Mouse (Mus musculus) testis, adult 2 months (tissue): ENCODE results near the gene Dctn2. TPM values are rescaled to one million over a fixed set of nuclear protein-coding genes. Genes with fewer than 3 reads are reported as not detected.

Source experiments
- H3K27ac ChIP-seq: fragments of 200-500 bp; 2 replicates; pipeline ENCODE4 v1.5.1; 2012; ENCODE audit warnings: low read depth, low read length; ENCODE audit not compliant: control insufficient read depth, insufficient read depth
- H3K27me3 ChIP-seq: fragments of 200-500 bp; 2 replicates; pipeline ENCODE4 v1.6.1; 2012; ENCODE audit warnings: mild to moderate bottlenecking, low read length, moderate library complexity; ENCODE audit not compliant: control insufficient read depth, insufficient read depth
- H3K36me3 ChIP-seq: fragments of 200-500 bp; 2 replicates; pipeline ENCODE4 v1.6.1; 2012; ENCODE audit warnings: mild to moderate bottlenecking, low read length; ENCODE audit not compliant: control insufficient read depth, insufficient read depth
- H3K4me1 ChIP-seq: fragments of 200-500 bp; 2 replicates; pipeline ENCODE4 v1.6.1; 2012; ENCODE audit warnings: low read length; ENCODE audit not compliant: control insufficient read depth, insufficient read depth
- H3K4me3 ChIP-seq: fragments of 200-500 bp; 2 replicates; pipeline ENCODE4 v1.5.1; 2012; ENCODE audit warnings: low read depth, mild to moderate bottlenecking, low read length, moderate library complexity, mixed read lengths; ENCODE audit not compliant: control insufficient read depth
- CTCF ChIP-seq: fragments of 200-500 bp; IDR thresholded peaks from 2 replicates; pipeline ENCODE4 v1.5.1; 2012; ENCODE audit warnings: low read depth, mild to moderate bottlenecking, inconsistent platforms, low read length, moderate library complexity; ENCODE audit not compliant: control insufficient read depth, insufficient read depth, insufficient replicate concordance
- POLR2A ChIP-seq: fragments of 200-500 bp; IDR thresholded peaks from 2 replicates; pipeline ENCODE4 v1.6.1; 2012; ENCODE audit warnings: low read depth, mild to moderate bottlenecking, inconsistent platforms, low read length, moderate library complexity; ENCODE audit not compliant: control insufficient read depth
- polyA plus RNA-seq: library from polyadenylated mRNA; depleted of rRNA; stranded (reverse); fragments of >200 nt; gene quantifications from 2 replicates; pipeline ENCODE4 v1.2.3, GENCODE M21; 2012

Dctn2 gene
- polyA plus RNA-seq, 1 experiment = 391 TPM

DNA sequence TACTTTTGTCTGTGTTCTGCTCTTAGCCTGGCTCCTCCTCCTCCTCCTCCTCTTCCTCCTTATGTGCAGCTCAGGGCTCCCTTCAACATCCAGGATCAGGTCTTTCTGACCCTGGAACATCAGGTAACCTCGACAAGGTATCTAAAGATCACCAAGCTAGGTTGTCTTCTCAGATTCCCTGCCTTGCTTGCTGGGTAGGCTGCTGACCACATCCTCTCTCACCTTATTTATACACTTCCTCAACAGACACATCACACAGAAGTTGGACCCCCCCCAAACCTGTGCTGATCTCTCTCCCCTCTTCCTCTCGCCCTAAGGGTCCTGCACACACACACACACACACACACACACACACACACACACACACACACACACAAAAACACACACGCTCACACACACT lies 55.5 kb downstream of the Dctn2 start, which contains the start of gene Arhgap9:
Gene Arhgap9, plus strand, starts transcription at position 344 of the 400 bp plus-strand sequence.
- no peaks in the 10 kb centered on the region for H3K36me3 ChIP-seq
- H3K27me3 ChIP-seq = no peaks in the 10 kb centered on the region; the same call in 1 of the 2 replicates
- no peak within 1 kb of the TSS for H3K4me3 ChIP-seq
- H3K27ac ChIP-seq = no peak within 1 kb of the TSS
- H3K4me1 ChIP-seq = peaks cover 22% of the 10 kb centered on the region
- TF ChIP-seq CTCF (no peak), POLR2A (no peak)

DNA sequence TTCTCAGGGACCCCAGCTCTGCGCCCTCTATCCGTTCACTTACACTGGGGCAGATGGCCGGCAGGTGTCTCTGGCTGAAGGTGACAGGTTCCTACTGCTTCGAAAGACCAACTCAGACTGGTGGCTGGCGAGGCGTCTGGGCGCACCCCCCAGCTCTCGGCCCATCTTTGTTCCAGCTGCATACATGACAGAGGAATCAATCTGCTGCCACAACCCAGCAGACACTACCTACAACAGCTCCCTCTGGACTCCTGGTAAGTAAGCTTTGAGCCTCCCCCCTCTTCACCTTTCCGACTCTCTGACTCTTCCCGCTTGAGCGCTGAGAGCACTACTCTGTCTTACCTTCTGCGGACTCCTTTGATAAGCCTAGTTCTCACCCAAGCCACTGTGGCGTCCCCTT lies 56.0 kb downstream of the Dctn2 start:
- Histone ChIP-seq H3K27me3 (peaks cover 4% of the 10 kb centered on the region; the same call in 1 of the 2 replicates), H3K27ac (no peak overlapping the region), H3K4me3 (no peak overlapping the region), H3K4me1 (peaks cover 26% of the 10 kb centered on the region), H3K36me3 (no peaks in the 10 kb centered on the region)
- no peak for TF ChIP-seq POLR2A
- no peak for TF ChIP-seq CTCF

DNA sequence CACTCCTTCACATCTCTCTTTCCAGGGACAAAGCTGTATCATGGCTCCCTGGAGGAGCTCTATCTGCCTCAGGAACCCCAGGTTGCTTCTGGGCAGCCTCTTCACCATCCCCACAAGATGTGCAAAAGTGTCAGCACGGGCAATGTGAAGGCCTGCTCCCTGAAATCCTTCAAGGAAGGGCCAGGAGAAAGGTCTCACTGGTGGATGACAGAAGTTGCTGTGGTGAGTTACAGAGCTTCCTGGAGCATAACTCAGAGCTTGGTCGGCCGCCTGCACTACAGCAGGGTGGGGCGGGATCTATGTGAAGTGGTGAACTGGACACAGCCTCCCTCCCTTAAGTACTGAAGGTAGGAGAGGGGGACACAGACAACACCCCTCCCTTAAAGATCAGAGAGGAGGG lies 56.5 kb downstream of the Dctn2 start:
- H3K4me3 ChIP-seq = no peak overlapping the region
- H3K27ac ChIP-seq = no peak overlapping the region
- H3K36me3 ChIP-seq = no peaks in the 10 kb centered on the region
- peaks cover 7% of the 10 kb centered on the region for H3K27me3 ChIP-seq
- peaks cover 29% of the 10 kb centered on the region for H3K4me1 ChIP-seq
- TF ChIP-seq POLR2A (no peak), CTCF (no peak)

DNA sequence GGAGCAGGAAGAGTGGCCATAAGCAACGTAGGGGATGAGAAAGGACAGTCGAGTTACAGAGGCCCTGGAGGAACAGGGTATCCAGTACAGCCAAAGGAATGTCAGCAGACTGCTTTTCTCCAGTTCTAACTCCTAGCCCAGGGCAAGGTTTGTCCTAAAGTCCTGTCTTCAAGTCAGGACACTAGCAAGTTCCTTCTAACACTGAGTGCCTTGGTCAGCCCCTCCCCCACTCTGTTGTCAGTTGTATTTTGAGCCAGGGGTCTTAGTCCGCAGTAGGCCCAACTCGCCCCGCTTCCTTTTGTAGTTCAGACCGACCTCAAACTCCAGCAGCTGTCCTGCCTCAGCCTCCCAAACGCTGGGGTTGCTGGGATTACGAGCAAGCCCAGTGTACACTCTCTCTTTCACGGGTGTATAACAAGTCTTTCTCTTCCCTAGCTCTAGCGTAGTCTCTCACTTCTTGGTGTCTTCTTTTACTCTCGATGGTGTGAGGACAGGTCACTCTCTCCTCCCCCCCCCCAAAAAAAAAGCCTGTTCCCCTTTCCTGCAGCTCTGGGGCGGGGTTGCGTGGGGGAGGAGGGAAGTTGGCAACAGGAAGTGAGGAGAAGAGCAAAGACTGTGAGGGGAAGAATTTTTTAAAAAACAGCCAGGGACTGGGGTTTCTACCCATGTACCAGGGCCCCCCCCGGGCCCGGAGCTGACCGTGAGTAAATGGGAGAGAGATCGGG lies 57.1 kb downstream of the Dctn2 start:
- no peak for TF ChIP-seq CTCF
- no peak for TF ChIP-seq POLR2A
- peaks cover 30% of the 10 kb centered on the region for H3K4me1 ChIP-seq
- no peak overlapping the region for H3K27ac ChIP-seq
- H3K27me3 ChIP-seq = peaks cover 7% of the 10 kb centered on the region
- H3K4me3 ChIP-seq = no peak overlapping the region; the same call in 1 of the 2 replicates
- H3K36me3 ChIP-seq = no peaks in the 10 kb centered on the region

DNA sequence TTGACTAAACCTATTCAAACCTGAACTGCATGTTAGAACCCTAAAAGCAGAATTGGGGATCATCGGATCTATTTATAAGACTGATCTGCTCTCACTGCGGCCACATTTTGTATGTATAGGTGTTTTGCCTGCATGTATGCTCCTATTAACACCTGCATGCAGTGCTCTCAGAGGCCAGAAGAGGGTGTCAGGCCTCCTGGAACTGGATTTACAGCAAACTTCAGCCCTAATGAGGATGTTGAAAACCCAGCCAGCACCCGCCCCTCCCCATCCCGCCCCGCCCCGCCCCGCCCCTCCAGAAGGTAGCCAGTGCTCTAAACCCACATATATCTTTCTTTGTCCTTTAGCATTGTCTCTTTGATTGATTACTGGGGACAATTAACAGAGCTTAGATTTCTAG lies 58.3 kb downstream of the Dctn2 start:
- H3K27me3 ChIP-seq = peaks cover 7% of the 10 kb centered on the region
- no peaks in the 10 kb centered on the region for H3K36me3 ChIP-seq
- no peak overlapping the region for H3K4me3 ChIP-seq
- H3K27ac ChIP-seq = no peak overlapping the region
- TF ChIP-seq CTCF (no peak), POLR2A (no peak)
- peaks cover 30% of the 10 kb centered on the region for H3K4me1 ChIP-seq

DNA sequence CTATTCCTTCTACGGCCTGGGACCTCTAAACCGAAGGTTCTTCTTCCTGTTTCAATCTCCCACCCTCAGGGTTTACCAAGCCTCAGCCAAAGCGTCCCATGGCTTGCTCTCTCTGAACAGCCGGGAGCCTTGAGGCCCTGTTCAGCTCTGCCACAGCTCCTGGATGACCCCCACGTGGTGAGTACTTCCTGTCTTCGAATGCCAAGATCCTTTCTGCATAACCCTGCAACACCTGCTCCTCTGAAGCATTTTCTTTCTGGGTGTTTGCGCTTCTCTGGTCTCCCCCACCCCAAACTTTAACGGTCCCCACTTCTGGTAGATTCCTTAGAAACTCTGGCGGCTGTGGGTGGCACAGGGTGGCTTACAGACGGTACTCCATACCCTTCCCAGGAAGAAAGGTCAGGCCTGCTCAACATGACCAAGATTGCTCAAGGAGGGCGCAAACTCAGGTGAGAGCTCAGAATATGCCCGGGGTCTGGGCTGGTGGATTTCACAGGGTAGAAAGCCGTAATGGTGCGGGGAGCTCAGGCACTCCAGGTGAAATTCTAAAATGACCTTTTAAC lies 59.4 kb downstream of the Dctn2 start:
- no peak overlapping the region for H3K27ac ChIP-seq
- no peaks in the 10 kb centered on the region for H3K36me3 ChIP-seq
- H3K4me3 ChIP-seq = no peak overlapping the region
- peaks cover 7% of the 10 kb centered on the region for H3K27me3 ChIP-seq
- TF ChIP-seq CTCF (no peak; the same call in 1 of the 2 replicates), POLR2A (no peak)
- peaks cover 30% of the 10 kb centered on the region for H3K4me1 ChIP-seq

DNA sequence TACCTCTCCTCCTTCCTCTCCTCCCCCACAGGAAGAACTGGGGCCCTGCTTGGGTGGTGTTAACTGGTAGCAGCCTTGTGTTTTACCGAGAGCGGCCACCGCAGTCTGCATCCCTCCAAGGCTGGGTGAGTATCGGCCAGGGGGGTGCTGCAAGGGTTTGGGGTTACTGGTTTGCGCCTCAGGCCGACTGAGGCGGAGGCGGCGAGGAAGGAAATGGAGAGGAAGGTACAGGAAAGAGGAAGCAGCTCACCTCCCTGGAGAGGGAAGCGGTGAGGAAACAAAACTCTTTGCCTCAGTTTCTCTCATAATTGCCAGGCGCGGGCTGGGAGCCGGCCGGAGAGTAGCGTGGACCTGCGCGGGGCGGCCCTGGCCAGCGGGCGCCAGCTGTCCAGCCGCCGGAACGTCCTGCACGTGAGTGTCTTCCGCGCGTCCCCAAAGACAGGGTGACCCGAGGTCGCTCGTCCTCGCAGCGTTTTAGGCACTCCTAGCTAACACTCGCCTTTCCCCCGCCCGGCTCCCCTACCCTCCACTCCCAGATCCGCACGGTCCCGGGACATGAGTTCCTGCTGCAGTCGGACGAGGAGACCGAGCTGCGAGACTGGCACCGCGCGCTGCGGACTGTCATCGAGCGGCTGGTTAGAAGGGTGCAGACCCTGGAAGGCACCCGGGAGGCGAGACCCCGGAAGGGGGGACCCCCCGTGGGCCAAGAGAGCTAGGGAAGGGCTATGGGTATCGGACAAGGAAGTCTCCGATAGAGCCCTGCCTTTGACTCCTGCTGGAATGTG lies 60.0 kb downstream of the Dctn2 start:
- H3K27ac ChIP-seq = no peak overlapping the region
- TF ChIP-seq POLR2A (no peak), CTCF (no peak)
- H3K27me3 ChIP-seq = peaks cover 7% of the 10 kb centered on the region

More for the DNA sequence above, 60.0 kb downstream of the Dctn2 start:
- Histone ChIP-seq H3K4me3 (peak overlapping the region; percentile 55), H3K36me3 (no peaks in the 10 kb centered on the region), H3K4me1 (peaks cover 30% of the 10 kb centered on the region)
